Mouse (Mus musculus): ENCODE data around the gene Hoxd11.

GRCm38 (mm10) chr2:74699053-74699430, 19.7 kb downstream of the Hoxd11 start:
- TF ChIP-seq POLR2A (IDR thresholded peaks at IDR 0.05; ENCODE audit: low read depth, low read length) (no peak), CTCF (conservative IDR thresholded peaks at IDR 0.05; ENCODE audit: insufficient read depth, insufficient read length, low read depth, low read length) (no peak)
